Mouse (Mus musculus): ENCODE results near the gene Tbc1d9. TPM values are rescaled to one million over a fixed set of nuclear protein-coding genes. Genes with fewer than 3 reads are reported as not detected.

Tbc1d9 gene
- polyA plus RNA-seq, 1 experiment from 2014 or later: 0.71 TPM

DNA sequence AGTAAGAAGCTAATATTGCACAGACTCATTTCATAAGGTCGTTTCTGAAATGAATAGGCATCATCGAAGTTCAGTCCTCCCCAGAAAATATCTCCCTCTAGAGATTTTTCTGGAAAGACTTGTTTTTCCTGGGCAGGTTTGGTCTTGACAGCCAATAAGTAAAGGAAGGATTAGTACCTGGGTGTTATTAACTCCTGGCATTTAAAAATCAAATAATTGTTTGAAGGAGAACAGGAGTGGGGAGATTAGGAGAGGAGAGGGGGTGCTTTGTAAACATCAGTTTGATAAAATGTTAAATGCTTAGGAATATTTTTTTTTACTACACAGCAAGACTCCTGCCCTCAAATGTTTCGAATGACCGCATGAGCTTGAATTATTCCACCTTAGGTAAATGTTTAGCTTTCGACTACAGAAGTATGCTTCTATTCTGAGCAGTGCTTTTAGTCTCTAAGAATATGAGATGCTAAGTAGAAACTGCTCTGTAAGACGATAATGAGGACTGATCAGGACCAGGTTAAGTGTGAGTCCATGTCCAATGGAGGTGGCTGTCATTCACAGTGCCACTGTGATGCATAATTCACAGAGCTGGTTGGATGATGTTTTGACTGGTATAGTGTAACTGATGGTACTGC lies 16.8 kb downstream of the Tbc1d9 start:
- H3K36me3 ChIP-seq: no peaks in the 10 kb centered on the region
- H3K4me3 ChIP-seq (replicated peaks): no peak overlapping the region
- ATAC-seq (ENCODE audit: low read depth) (no peak), DNase-seq (no peak)
- H3K4me1 ChIP-seq (replicated peaks): peaks cover 16% of the 10 kb centered on the region
- WGBS (ENCODE audit: insufficient replicate concordance): 67% methylated on average over 6 of the region's 6 CpGs
- no peak overlapping the region for H3K9ac ChIP-seq
- no peak overlapping the region for H3K4me2 ChIP-seq
- no peak overlapping the region for H3K27ac ChIP-seq
- H3K9me3 ChIP-seq (replicated peaks): no peaks in the 10 kb centered on the region
- H3K27me3 ChIP-seq: no peaks in the 10 kb centered on the region; the same call in 1 of the 2 replicates

DNA sequence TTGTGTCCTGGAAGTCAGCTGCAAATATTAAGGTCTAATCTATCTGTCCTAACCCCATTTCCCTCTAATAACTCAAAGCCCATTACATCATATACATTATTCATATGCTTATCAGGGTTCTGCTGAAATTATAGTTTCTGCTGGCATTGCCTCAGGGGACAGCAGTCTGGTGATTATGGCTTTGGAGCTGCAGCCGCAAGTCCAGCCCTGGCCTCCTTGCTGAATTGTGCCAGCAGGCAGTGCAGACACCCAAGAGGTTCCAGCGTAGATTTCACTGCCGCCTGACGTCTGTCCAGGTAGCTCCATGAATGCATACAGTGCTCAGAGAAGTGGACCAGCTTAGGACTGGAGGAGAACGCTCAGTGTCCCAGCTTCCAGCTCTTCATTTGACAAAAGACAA lies 17.6 kb downstream of the Tbc1d9 start:
- H3K9me3 ChIP-seq (replicated peaks): no peaks in the 10 kb centered on the region
- DNase-seq (no peak), ATAC-seq (ENCODE audit: low read depth) (no peak)
- no peaks in the 10 kb centered on the region for H3K36me3 ChIP-seq
- H3K4me3 ChIP-seq (replicated peaks): no peak overlapping the region
- H3K27ac ChIP-seq: no peak overlapping the region
- no peak overlapping the region for H3K9ac ChIP-seq
- 81% methylated on average over 5 of the region's 5 CpGs for WGBS (ENCODE audit: insufficient replicate concordance)
- peaks cover 10% of the 10 kb centered on the region for H3K4me1 ChIP-seq (replicated peaks)
- H3K4me2 ChIP-seq: no peak overlapping the region
- H3K27me3 ChIP-seq: no peaks in the 10 kb centered on the region; the same call in 1 of the 2 replicates

DNA sequence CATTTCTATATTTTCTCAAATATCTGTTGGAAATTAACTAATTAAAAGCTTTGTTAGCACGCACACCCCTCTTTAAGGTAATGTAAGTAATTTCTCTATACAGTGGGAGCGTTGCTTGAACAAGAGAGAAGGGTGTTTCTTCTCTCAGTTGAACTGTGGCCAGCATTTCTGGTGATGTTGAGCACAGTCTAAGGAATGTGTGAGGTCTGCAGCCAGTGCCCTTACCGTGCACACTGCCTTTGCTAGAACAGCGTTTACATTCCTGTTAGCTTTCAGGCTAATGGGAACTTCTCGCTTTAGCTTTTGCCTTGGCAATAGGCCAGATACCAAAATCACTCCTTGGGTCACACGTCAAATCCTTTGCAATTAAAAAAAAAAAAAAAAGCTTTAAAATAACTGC lies 21.2 kb downstream of the Tbc1d9 start:
- H3K4me3 ChIP-seq (replicated peaks): no peak overlapping the region
- no peak overlapping the region for H3K9ac ChIP-seq
- DNase-seq (no peak), ATAC-seq (ENCODE audit: low read depth) (no peak)
- H3K27ac ChIP-seq: no peak overlapping the region
- WGBS (ENCODE audit: insufficient replicate concordance): 69% methylated on average over 6 of the region's 6 CpGs
- no peaks in the 10 kb centered on the region for H3K4me1 ChIP-seq (replicated peaks)
- no peak overlapping the region for H3K4me2 ChIP-seq
- H3K36me3 ChIP-seq: no peaks in the 10 kb centered on the region
- H3K27me3 ChIP-seq: no peaks in the 10 kb centered on the region; the same call in 1 of the 2 replicates
- H3K9me3 ChIP-seq (replicated peaks): no peaks in the 10 kb centered on the region

DNA sequence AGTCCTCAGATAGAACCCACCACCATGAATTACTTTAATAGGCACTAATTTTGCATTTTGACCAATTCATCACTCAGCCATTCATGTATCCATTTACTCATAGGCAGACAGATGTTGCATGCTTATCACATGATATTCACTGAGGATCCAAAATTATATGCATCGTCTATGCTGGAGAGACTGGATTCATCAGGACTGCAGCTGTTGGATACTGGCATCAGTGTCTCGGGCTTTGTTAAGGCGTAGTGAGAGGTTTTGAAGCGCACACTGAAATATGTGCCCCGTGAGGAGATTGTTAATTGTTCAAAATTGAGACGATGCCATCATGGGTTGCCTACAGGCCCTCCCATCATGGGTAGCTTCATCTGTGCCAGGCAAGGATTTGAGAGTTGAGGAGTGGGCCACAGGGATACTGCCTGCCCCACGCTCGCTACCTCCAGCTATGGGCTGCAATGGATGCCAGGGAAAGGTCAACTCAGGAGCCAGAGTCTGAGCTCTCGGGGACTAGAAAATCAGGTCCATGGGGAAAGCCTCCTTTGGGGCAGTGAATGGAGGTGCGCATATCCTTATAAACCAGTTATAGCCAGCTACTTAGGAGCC lies 22.3 kb downstream of the Tbc1d9 start:
- Histone ChIP-seq H3K4me2 (no peak overlapping the region), H3K27me3 (no peaks in the 10 kb centered on the region; the same call in 1 of the 2 replicates), H3K9ac (no peak overlapping the region), H3K36me3 (no peaks in the 10 kb centered on the region), H3K27ac (no peak overlapping the region), H3K4me1 (replicated peaks) (no peaks in the 10 kb centered on the region), H3K4me3 (replicated peaks) (no peak overlapping the region), H3K9me3 (replicated peaks) (no peaks in the 10 kb centered on the region)
- no peak for DNase-seq
- no peak for ATAC-seq (ENCODE audit: low read depth)
- 72% methylated on average over 10 of the region's 10 CpGs for WGBS (ENCODE audit: insufficient replicate concordance)

DNA sequence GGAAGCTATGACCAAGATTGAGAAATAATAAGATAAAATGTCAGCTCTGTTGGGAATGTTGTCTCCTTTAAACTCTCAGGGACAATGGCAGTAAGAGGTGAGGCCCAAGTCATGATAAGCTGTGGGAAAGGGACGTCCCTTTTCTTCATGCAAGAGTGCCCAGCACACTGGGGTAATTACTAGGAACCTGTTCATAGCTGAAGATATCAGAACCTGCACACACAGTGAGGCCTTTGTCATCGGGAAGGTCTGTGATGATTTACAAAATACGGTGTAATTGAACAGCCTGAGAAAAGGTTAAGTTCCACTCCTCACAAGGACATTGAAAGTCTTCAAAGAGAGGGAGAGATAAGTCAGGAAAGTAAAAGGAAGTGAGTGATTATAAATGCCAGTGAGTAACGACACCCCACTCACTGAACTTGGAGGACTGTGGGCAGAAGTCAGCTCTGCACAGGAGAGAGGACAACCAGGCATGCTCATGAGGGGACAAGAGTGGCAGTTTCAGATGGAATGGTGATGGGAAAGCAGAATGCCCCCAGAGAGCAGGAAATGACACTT lies 24.5 kb downstream of the Tbc1d9 start:
- WGBS (ENCODE audit: insufficient replicate concordance): 48% methylated on average over 4 of the region's 4 CpGs

DNA sequence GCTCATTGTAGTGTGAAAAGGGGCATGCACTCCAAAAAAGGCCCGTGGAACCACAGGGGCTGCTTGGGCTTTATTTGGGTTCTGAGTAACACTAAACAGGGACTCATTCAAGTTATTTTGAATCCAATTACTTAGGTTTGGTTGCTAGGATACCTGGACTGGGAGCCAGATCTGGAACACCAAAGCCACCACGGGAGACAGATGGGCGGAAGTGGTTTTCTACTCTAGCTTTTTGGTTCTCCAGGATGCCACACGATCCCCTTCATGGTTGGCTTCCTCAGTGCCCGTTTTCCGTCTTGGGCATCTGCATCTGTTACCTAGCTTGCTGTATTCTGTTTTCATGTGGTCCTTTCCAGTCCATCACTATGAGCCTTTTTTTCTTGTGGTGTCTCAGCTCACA lies 30.9 kb downstream of the Tbc1d9 start:
- no peaks in the 10 kb centered on the region for H3K27me3 ChIP-seq
- H3K27ac ChIP-seq: no peak overlapping the region
- no peak overlapping the region for H3K4me3 ChIP-seq (replicated peaks)
- H3K9me3 ChIP-seq (replicated peaks): no peaks in the 10 kb centered on the region
- peaks cover 10% of the 10 kb centered on the region; the same call in 1 of the 2 replicates for H3K4me1 ChIP-seq (replicated peaks)
- H3K36me3 ChIP-seq: no peaks in the 10 kb centered on the region
- ATAC-seq (ENCODE audit: low read depth): no peak
- DNase-seq: no peak
- H3K9ac ChIP-seq: no peak overlapping the region
- no peak overlapping the region for H3K4me2 ChIP-seq
- WGBS (ENCODE audit: insufficient replicate concordance): 69% methylated on average over 6 of the region's 6 CpGs

More for the DNA sequence above, 24.5 kb downstream of the Tbc1d9 start:
- H3K36me3 ChIP-seq: no peaks in the 10 kb centered on the region
- H3K4me3 ChIP-seq (replicated peaks): no peak overlapping the region
- H3K4me2 ChIP-seq: no peak overlapping the region
- H3K9me3 ChIP-seq (replicated peaks): no peaks in the 10 kb centered on the region
- DNase-seq (no peak), ATAC-seq (ENCODE audit: low read depth) (no peak)
- no peak overlapping the region for H3K9ac ChIP-seq
- H3K27me3 ChIP-seq: no peaks in the 10 kb centered on the region
- no peak overlapping the region for H3K27ac ChIP-seq
- no peaks in the 10 kb centered on the region for H3K4me1 ChIP-seq (replicated peaks)

- no peak overlapping the region for H3K27ac ChIP-seq
- no peak for DNase-seq
These were observed 34.6 kb downstream of the Tbc1d9 start for GRCm38 (mm10) chr8:83199715-83200114.

DNA sequence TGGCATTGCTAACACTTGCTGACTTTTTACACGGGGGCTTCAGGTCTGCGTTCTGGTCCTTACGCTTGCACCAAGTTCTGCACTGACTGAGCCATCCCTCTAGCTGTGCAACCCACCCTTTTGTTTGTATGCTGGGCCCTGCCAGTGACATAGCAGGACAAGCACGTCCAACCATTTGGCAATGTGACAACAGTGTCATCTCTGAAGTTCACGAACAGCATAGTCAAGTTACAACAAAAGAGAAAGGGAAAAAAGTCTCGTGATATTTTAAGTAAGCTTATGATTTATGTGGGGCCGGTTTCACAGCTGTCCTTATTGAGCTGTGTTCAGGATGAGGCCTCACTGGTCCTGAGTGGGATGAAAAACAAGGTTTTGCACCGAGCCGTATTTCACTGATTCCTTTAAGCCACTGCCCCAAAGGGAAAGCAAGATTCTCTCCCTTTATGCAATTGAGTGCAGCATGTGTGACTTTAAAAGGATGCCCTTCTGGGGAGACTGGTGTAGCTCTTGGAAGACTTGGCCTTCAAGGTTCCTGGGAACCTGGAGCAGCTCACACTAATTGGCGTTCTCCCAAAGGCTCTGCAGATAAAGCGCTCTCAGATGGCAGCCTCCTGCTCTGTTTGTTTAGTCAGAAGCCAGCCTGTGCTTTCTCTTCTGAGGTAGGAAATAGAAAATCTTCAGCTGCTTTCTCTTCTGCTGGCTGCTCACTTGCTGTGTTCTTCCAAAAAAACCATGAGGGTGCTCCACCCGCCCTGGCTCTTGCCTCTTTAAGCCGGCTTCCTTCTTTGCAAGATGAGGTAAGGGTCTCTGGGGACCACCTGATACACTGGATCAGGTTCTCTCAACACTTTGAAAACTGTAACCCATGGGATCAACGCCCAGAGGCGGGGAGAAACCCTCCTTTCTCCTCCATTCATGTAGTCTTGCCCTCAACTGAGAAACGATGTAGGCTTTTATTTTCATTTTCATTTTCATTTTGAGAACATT lies 35.3 kb downstream of the Tbc1d9 start:
- ATAC-seq (ENCODE audit: low read depth) (no peak), DNase-seq (no peak)
- peaks cover 10% of the 10 kb centered on the region; the same call in 1 of the 2 replicates for H3K4me1 ChIP-seq (replicated peaks)
- no peak overlapping the region for H3K4me3 ChIP-seq (replicated peaks)
- no peak overlapping the region; the same call in 1 of the 2 replicates for H3K27ac ChIP-seq
- H3K4me2 ChIP-seq: peak overlapping the region; percentile 11; the same call in 1 of the 2 replicates
- no peaks in the 10 kb centered on the region for H3K9me3 ChIP-seq (replicated peaks)
- 64% methylated on average over 16 of the region's 16 CpGs for WGBS (ENCODE audit: insufficient replicate concordance)
- no peaks in the 10 kb centered on the region for H3K27me3 ChIP-seq
- no peak overlapping the region; the same call in 1 of the 2 replicates for H3K9ac ChIP-seq
- H3K36me3 ChIP-seq: no peaks in the 10 kb centered on the region

More at GRCm38 (mm10) chr8:83199715-83200114, 34.6 kb downstream of the Tbc1d9 start:
- no peak overlapping the region for H3K4me2 ChIP-seq
- no peak overlapping the region for H3K9ac ChIP-seq
- WGBS (ENCODE audit: insufficient replicate concordance): 62% methylated on average over 8 of the region's 8 CpGs
- H3K27me3 ChIP-seq: no peaks in the 10 kb centered on the region
- ATAC-seq (ENCODE audit: low read depth): no peak
- peaks cover 10% of the 10 kb centered on the region; the same call in 1 of the 2 replicates for H3K4me1 ChIP-seq (replicated peaks)
- H3K9me3 ChIP-seq (replicated peaks): no peaks in the 10 kb centered on the region
- no peaks in the 10 kb centered on the region for H3K36me3 ChIP-seq
- no peak overlapping the region for H3K4me3 ChIP-seq (replicated peaks)

- 73% methylated on average over 11 of the region's 11 CpGs for WGBS (ENCODE audit: insufficient replicate concordance)
- no peak overlapping the region for H3K4me3 ChIP-seq (replicated peaks)
- no peaks in the 10 kb centered on the region for H3K9me3 ChIP-seq (replicated peaks)
- H3K9ac ChIP-seq: no peak overlapping the region
- no peak for DNase-seq
- H3K4me2 ChIP-seq: no peak overlapping the region
- H3K4me1 ChIP-seq (replicated peaks): peaks cover 10% of the 10 kb centered on the region; the same call in 1 of the 2 replicates
- no peak for ATAC-seq (ENCODE audit: low read depth)
- no peaks in the 10 kb centered on the region for H3K27me3 ChIP-seq
- no peak overlapping the region for H3K27ac ChIP-seq
- no peaks in the 10 kb centered on the region for H3K36me3 ChIP-seq
These were observed 37.8 kb downstream of the Tbc1d9 start for GRCm38 (mm10) chr8:83202946-83203345.

- no peak overlapping the region for H3K9ac ChIP-seq
- H3K36me3 ChIP-seq: no peaks in the 10 kb centered on the region
- no peak for DNase-seq
- no peak for ATAC-seq (ENCODE audit: low read depth)
- 54% methylated on average over 7 of the region's 7 CpGs for WGBS (ENCODE audit: insufficient replicate concordance)
- no peaks in the 10 kb centered on the region for H3K27me3 ChIP-seq
- no peaks in the 10 kb centered on the region for H3K4me1 ChIP-seq (replicated peaks)
- no peak overlapping the region for H3K4me3 ChIP-seq (replicated peaks)
- H3K9me3 ChIP-seq (replicated peaks): no peaks in the 10 kb centered on the region
- no peak overlapping the region for H3K4me2 ChIP-seq
- H3K27ac ChIP-seq: no peak overlapping the region
These were observed 40.8 kb downstream of the Tbc1d9 start for GRCm38 (mm10) chr8:83205907-83206306.

DNA sequence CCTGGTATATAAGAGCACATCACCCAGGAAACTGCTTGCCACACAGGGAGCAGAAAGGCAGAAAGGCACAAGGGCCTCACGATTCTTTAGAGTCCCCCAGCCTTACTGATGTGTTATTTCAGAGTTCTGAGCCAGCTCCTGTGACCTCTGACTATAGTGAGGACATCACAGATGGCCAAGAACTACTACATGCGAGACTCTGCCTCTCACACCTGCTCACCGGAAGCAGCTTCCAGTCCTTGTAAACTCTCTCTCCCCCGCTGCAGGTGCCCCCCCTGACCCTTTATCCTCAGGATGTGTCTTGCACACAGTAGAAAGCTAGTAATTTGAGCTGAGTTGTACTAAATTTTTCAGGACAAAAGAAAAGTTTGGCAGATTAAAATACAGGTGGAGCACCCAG lies 44.4 kb downstream of the Tbc1d9 start:
- H3K9me3 ChIP-seq (replicated peaks): no peaks in the 10 kb centered on the region
- no peaks in the 10 kb centered on the region for H3K27me3 ChIP-seq
- H3K4me2 ChIP-seq: no peak overlapping the region
- H3K27ac ChIP-seq: no peak overlapping the region
- 73% methylated on average over 4 of the region's 4 CpGs for WGBS (ENCODE audit: insufficient replicate concordance)
- ATAC-seq (ENCODE audit: low read depth) (no peak), DNase-seq (no peak)
- H3K4me3 ChIP-seq (replicated peaks): no peak overlapping the region
- H3K36me3 ChIP-seq: no peaks in the 10 kb centered on the region
- H3K4me1 ChIP-seq (replicated peaks): peaks cover 6% of the 10 kb centered on the region
- H3K9ac ChIP-seq: no peak overlapping the region

Data from liver, embryonic 13.5 days (tissue).